Mouse (Mus musculus): ENCODE data around the gene Mllt3.

GRCm38 (mm10) chr4:88015261-88015660 is 17.9 kb downstream of the Mllt3 start:
- TF ChIP-seq CTCF (conservative IDR thresholded peaks at IDR 0.05; ENCODE audit: low read length) (no peak), NANOG (IDR thresholded peaks at IDR 0.05; ENCODE audit: borderline replicate concordance, low read length) (no peak), POU5F1 (IDR thresholded peaks at IDR 0.05; ENCODE audit: borderline replicate concordance, low read length) (no peak)
